Mouse (Mus musculus): ENCODE measurements around the gene Gulp1.

Gulp1 gene

GRCm38 (mm10) chr1:44720785-44721410 lies 169.6 kb downstream of the Gulp1 start:
- in situ Hi-C loops (cut with MboI) = no loop called here

DNA sequence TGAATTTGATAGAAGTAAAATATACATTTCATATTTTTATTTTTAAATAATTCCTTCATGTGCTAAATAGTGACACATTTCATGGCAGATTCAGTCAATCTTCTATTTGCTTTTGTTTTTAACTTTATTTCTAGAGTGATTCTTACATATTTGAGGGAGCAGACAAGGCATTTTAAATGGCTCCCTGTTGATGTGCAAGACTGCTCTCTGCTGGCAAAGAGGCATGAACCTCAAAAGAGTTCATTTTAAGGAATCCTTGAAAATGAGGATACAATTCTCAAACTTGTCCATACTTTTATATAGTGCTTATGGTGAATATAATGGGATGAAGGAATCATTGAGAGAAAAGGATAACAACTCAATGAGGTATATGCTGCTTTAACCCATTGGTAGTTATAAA lies 189.9 kb downstream of the Gulp1 start:
- in situ Hi-C loops (cut with MboI) = no loop called here

DNA sequence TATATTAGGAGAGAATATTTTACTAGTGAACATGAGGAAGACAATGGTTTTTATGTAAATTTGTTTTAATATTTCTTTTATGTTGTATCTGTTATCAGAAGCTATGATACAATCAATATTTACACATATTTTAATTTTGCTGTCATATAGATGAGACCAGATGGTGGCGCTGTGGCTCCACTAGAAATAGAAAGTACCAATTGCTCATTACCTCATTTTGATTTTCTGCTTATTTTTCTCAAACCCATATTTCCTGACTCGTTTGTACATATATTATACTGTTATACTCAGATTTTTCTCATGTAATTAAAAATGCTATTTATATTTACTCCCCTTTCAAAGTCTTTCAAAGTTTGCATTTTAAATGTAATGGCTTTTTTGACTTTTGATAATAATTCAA lies 194.4 kb downstream of the Gulp1 start:
- in situ Hi-C loops (cut with MboI) = no loop called here

DNA sequence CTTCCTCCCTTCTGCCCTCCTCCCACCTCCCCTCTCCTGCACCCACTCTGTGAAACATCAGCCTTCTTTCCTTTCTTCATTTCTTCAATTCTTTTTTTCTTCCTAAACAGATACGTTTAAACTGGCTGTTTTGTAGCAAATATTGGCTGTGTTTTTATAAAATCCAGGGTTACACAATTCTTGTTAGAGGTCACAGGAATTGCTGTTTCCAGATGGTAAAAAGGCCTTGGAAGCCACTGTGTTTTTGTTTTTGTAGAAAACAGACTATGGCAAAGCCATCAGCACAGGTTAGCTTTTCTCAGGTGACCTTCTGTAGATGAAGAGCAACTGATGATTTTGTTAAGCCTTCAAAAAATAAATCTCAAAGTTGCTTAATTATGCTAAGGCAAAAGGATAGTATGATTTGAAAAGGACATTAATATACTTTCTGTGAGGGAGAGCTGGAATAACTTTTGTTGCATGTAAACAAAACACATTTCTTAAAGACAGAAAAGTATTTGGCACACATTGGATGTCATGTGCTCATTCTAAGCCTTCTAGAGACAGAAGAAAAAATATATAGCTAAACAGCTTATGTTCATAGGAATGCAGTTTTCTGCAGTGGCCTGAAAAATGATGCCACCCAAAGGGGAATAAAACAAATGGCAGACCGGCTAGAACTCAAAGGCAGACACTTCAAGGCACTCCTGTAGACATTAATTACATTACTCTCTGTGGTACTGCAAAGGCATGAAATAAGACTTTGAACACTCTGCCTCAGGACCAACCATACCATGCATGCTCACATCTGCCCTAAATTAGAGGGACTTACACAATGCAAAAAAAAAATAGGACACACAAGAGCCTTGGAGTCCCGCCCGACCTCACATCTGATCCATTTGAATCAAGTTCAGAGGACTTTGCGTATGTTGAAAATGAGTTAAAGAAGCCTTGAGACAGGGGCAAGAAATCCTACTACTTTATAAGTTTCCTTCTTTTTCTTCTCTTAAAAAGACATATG lies 199.7 kb downstream of the Gulp1 start:
- in situ Hi-C loops (cut with MboI) = no loop called here

- in situ Hi-C loops (cut with MboI) = no loop called here
These were observed 226.9 kb downstream of the Gulp1 start for GRCm38 (mm10) chr1:44778251-44778650.

GRCm38 (mm10) chr1:44803594-44804372 lies 252.5 kb downstream of the Gulp1 start:
- in situ Hi-C loops (cut with MboI) = no loop called here

- in situ Hi-C loops (cut with MboI) = no loop called here
These were observed 255.1 kb downstream of the Gulp1 start for GRCm38 (mm10) chr1:44806368-44806767.

- in situ Hi-C loops (cut with MboI) = no loop called here
These were observed 259.0 kb downstream of the Gulp1 start for GRCm38 (mm10) chr1:44810336-44810735.

DNA sequence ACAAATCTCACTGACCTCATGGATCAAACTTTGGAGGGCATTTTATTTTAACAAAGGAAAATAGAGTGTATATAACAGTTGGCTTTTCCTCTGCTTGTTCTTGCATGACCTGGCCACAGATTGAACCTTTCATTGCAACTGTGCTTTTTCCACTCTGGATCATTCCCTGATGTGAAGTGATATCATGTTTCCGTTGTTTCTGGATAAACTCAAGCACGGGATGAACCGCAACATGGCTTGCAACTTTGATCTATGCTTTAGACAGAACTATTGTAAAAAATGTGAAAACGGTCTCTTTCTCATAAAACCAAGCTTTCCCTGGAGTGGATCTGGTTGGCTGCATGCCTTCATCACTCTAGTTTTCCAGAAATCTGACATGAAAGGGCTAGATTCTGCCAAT lies 282.6 kb downstream of the Gulp1 start:
- in situ Hi-C loops (cut with MboI) = no loop called here

Data from mature B cell (primary cell).